Mouse (Mus musculus): Measurements from ENCODE around the gene Fbxl13. TPM values are rescaled to one million over a fixed set of nuclear protein-coding genes. Genes with fewer than 3 reads are reported as not detected.

Fbxl13 gene
- polyA plus RNA-seq, 1 experiment from 2014 or later = 0.13 TPM

- no peak overlapping the region for H3K4me2 ChIP-seq
- no peak overlapping the region for H3K9ac ChIP-seq (replicated peaks)
Measured at GRCm38 (mm10) chr5:21567784-21568183, 77.7 kb downstream of the Fbxl13 start.

GRCm38 (mm10) chr5:21565392-21566065 lies 79.9 kb downstream of the Fbxl13 start:
- H3K27ac ChIP-seq (replicated peaks) = no peak overlapping the region
- H3K4me1 ChIP-seq = no peaks in the 10 kb centered on the region
- H3K9me3 ChIP-seq (replicated peaks) = no peaks in the 10 kb centered on the region
- no peaks in the 10 kb centered on the region for H3K36me3 ChIP-seq
- no peaks in the 10 kb centered on the region for H3K27me3 ChIP-seq (replicated peaks)
- no peak for ATAC-seq (ENCODE audit: low FRiP score)
- no peak overlapping the region for H3K4me3 ChIP-seq (replicated peaks)
- H3K4me2 ChIP-seq = no peak overlapping the region
- 92% methylated on average over 9 of the region's 9 CpGs for WGBS
- no peak overlapping the region for H3K9ac ChIP-seq (replicated peaks)

More at GRCm38 (mm10) chr5:21567784-21568183, 77.7 kb downstream of the Fbxl13 start:
- H3K27me3 ChIP-seq (replicated peaks) = no peaks in the 10 kb centered on the region
- H3K4me3 ChIP-seq (replicated peaks) = no peak overlapping the region
- H3K27ac ChIP-seq (replicated peaks) = no peak overlapping the region
- H3K9me3 ChIP-seq (replicated peaks) = no peaks in the 10 kb centered on the region
- ATAC-seq (ENCODE audit: low FRiP score) = no peak
- WGBS = 80% methylated on average over 1 of the region's 1 CpGs
- no peaks in the 10 kb centered on the region for H3K4me1 ChIP-seq
- H3K36me3 ChIP-seq = no peaks in the 10 kb centered on the region

- Histone ChIP-seq H3K4me1 (no peaks in the 10 kb centered on the region), H3K4me3 (replicated peaks) (no peak overlapping the region), H3K9ac (replicated peaks) (no peak overlapping the region), H3K4me2 (no peak overlapping the region), H3K27me3 (replicated peaks) (no peaks in the 10 kb centered on the region), H3K27ac (replicated peaks) (no peak overlapping the region), H3K36me3 (no peaks in the 10 kb centered on the region), H3K9me3 (replicated peaks) (no peaks in the 10 kb centered on the region)
- ATAC-seq (ENCODE audit: low FRiP score) = no peak
- 86% methylated on average over 2 of the region's 2 CpGs for WGBS
Measured at GRCm38 (mm10) chr5:21563936-21564335, 81.5 kb downstream of the Fbxl13 start.

GRCm38 (mm10) chr5:21556502-21556901 lies 88.9 kb downstream of the Fbxl13 start:
- Histone ChIP-seq H3K4me3 (replicated peaks) (no peak overlapping the region), H3K4me2 (no peak overlapping the region), H3K4me1 (no peaks in the 10 kb centered on the region), H3K36me3 (no peaks in the 10 kb centered on the region), H3K9ac (replicated peaks) (no peak overlapping the region), H3K27ac (replicated peaks) (no peak overlapping the region), H3K9me3 (replicated peaks) (no peaks in the 10 kb centered on the region), H3K27me3 (replicated peaks) (no peaks in the 10 kb centered on the region)
- 85% methylated on average over 3 of the region's 3 CpGs for whole genome bisulfite sequencing
- ATAC-seq (ENCODE audit: low FRiP score) = no peak

GRCm38 (mm10) chr5:21554732-21555131 lies 90.7 kb downstream of the Fbxl13 start:
- Histone ChIP-seq H3K27ac (replicated peaks) (no peak overlapping the region), H3K4me1 (no peaks in the 10 kb centered on the region), H3K9me3 (replicated peaks) (no peaks in the 10 kb centered on the region), H3K27me3 (replicated peaks) (no peaks in the 10 kb centered on the region), H3K9ac (replicated peaks) (no peak overlapping the region), H3K4me2 (no peak overlapping the region), H3K4me3 (replicated peaks) (no peak overlapping the region), H3K36me3 (no peaks in the 10 kb centered on the region)
- 77% methylated on average over 1 of the region's 1 CpGs for WGBS
- ATAC-seq (ENCODE audit: low FRiP score) = no peak

- Histone ChIP-seq H3K36me3 (no peaks in the 10 kb centered on the region), H3K27ac (replicated peaks) (no peak overlapping the region), H3K4me3 (replicated peaks) (no peak overlapping the region), H3K27me3 (replicated peaks) (no peaks in the 10 kb centered on the region), H3K4me2 (no peak overlapping the region), H3K9ac (replicated peaks) (no peak overlapping the region), H3K9me3 (replicated peaks) (no peaks in the 10 kb centered on the region), H3K4me1 (no peaks in the 10 kb centered on the region)
- 83% methylated on average over 4 of the region's 4 CpGs for WGBS
- no peak for ATAC-seq (ENCODE audit: low FRiP score)
Measured at GRCm38 (mm10) chr5:21553685-21554084, 91.7 kb downstream of the Fbxl13 start.

- 88% methylated on average over 8 of the region's 8 CpGs for WGBS
- ATAC-seq (ENCODE audit: low FRiP score) = no peak
- Histone ChIP-seq H3K27ac (replicated peaks) (no peak overlapping the region), H3K9me3 (replicated peaks) (no peaks in the 10 kb centered on the region), H3K4me3 (replicated peaks) (no peak overlapping the region), H3K27me3 (replicated peaks) (no peaks in the 10 kb centered on the region), H3K9ac (replicated peaks) (no peak overlapping the region), H3K4me2 (no peak overlapping the region), H3K36me3 (no peaks in the 10 kb centered on the region), H3K4me1 (peaks cover 8% of the 10 kb centered on the region; the same call in 1 of the 2 replicates)
Measured at GRCm38 (mm10) chr5:21547005-21547404, 98.4 kb downstream of the Fbxl13 start.

GRCm38 (mm10) chr5:21545786-21546185 lies 99.6 kb downstream of the Fbxl13 start:
- H3K9me3 ChIP-seq (replicated peaks) = no peaks in the 10 kb centered on the region
- H3K4me3 ChIP-seq (replicated peaks) = no peak overlapping the region
- H3K4me1 ChIP-seq = peaks cover 8% of the 10 kb centered on the region; the same call in 1 of the 2 replicates
- no peak overlapping the region for H3K27ac ChIP-seq (replicated peaks)
- no peak overlapping the region for H3K9ac ChIP-seq (replicated peaks)
- H3K36me3 ChIP-seq = no peaks in the 10 kb centered on the region
- 93% methylated on average over 4 of the region's 4 CpGs for WGBS
- no peak for ATAC-seq (ENCODE audit: low FRiP score)
- no peak overlapping the region for H3K4me2 ChIP-seq
- no peaks in the 10 kb centered on the region for H3K27me3 ChIP-seq (replicated peaks)

- Histone ChIP-seq H3K4me3 (replicated peaks) (no peak overlapping the region), H3K9ac (replicated peaks) (no peak overlapping the region), H3K9me3 (replicated peaks) (no peaks in the 10 kb centered on the region), H3K36me3 (no peaks in the 10 kb centered on the region), H3K27ac (replicated peaks) (no peak overlapping the region), H3K4me1 (peaks cover 8% of the 10 kb centered on the region; the same call in 1 of the 2 replicates), H3K27me3 (replicated peaks) (no peaks in the 10 kb centered on the region), H3K4me2 (no peak overlapping the region)
- no peak for ATAC-seq (ENCODE audit: low FRiP score)
Measured at GRCm38 (mm10) chr5:21545227-21545626, 100.2 kb downstream of the Fbxl13 start.

- no peaks in the 10 kb centered on the region for H3K27me3 ChIP-seq (replicated peaks)
- no peak overlapping the region for H3K27ac ChIP-seq (replicated peaks)
- H3K4me2 ChIP-seq = peak overlapping the region; percentile 16; the same call in 1 of the 2 replicates
- H3K9ac ChIP-seq (replicated peaks) = no peak overlapping the region
- H3K4me3 ChIP-seq (replicated peaks) = no peak overlapping the region
- no peaks in the 10 kb centered on the region for H3K9me3 ChIP-seq (replicated peaks)
- H3K4me1 ChIP-seq = peaks cover 8% of the 10 kb centered on the region; the same call in 1 of the 2 replicates
- ATAC-seq (ENCODE audit: low FRiP score) = no peak
- 71% methylated on average over 3 of the region's 3 CpGs for WGBS
- no peaks in the 10 kb centered on the region for H3K36me3 ChIP-seq
Measured at GRCm38 (mm10) chr5:21544821-21545220, 100.6 kb downstream of the Fbxl13 start.

GRCm38 (mm10) chr5:21543409-21544201 lies 101.8 kb downstream of the Fbxl13 start, which contains the start of gene Lrrc17:
Gene Lrrc17, plus strand, starts transcription at chr5:21543559.
- no peaks in the 10 kb centered on the region for H3K27me3 ChIP-seq (replicated peaks)
- peak within 1 kb of the TSS; percentile 56 for H3K27ac ChIP-seq (replicated peaks)
- 46% methylated on average over 17 of the region's 17 CpGs for WGBS
- no peak within 1 kb of the TSS for H3K9ac ChIP-seq (replicated peaks)
- no peaks in the 10 kb centered on the region for H3K9me3 ChIP-seq (replicated peaks)
- H3K4me2 ChIP-seq = peak within 1 kb of the TSS; percentile 42
- H3K4me1 ChIP-seq = peaks cover 8% of the 10 kb centered on the region; the same call in 1 of the 2 replicates
- ATAC-seq (ENCODE audit: low FRiP score) = peak; percentile 53; the same call in 1 of the 2 replicates
- no peaks in the 10 kb centered on the region for H3K36me3 ChIP-seq
- H3K4me3 ChIP-seq (replicated peaks) = peak within 1 kb of the TSS; percentile 20

GRCm38 (mm10) chr5:21542226-21542625 lies 103.2 kb downstream of the Fbxl13 start:
- Histone ChIP-seq H3K9me3 (replicated peaks) (no peaks in the 10 kb centered on the region), H3K27ac (replicated peaks) (no peak overlapping the region), H3K36me3 (no peaks in the 10 kb centered on the region), H3K4me1 (peaks cover 8% of the 10 kb centered on the region; the same call in 1 of the 2 replicates), H3K27me3 (replicated peaks) (no peaks in the 10 kb centered on the region), H3K4me3 (replicated peaks) (no peak overlapping the region), H3K9ac (replicated peaks) (no peak overlapping the region), H3K4me2 (no peak overlapping the region)
- 73% methylated on average over 4 of the region's 4 CpGs for WGBS
- no peak for ATAC-seq (ENCODE audit: low FRiP score)

Measured in neural tube, embryonic 15.5 days (tissue).